Mouse (Mus musculus): Measurements from ENCODE around the gene Lbp. TPM values are rescaled to one million over a fixed set of nuclear protein-coding genes. Genes with fewer than 3 reads are reported as not detected.

Lbp gene
- polyA plus RNA-seq, 1 experiment from 2014 or later, result 4.0 TPM

DNA sequence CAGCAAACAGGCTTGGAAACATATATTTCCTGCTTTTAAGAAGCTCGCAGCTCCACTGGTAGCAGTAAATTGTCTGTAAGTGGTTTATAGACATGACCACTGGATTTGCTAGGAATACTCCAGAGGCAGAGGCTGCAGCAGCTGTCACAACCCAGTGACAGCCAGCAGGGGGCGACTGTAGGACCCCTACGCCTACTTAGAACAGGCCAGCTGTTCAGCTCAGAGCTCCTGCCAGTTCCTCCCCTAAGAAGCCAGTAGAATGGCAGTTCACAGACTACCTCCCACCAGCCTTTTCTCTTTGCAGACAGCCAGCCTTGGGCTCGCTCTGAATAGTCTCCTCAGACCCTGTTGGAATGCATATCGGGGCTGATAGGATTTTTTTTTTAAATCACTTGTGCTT, 10.7 kb downstream of the Lbp start:
- no peaks in the 10 kb centered on the region for H3K9me3 ChIP-seq (ENCODE audit: control insufficient read depth, low read length)
- WGBS, result 17% methylated on average over 5 of the region's 5 CpGs
- no peak overlapping the region for H3K4me3 ChIP-seq (ENCODE audit: low read depth, low read length)
- no peaks in the 10 kb centered on the region for H3K36me3 ChIP-seq (ENCODE audit: control insufficient read depth, insufficient read depth, low read length)
- no peaks in the 10 kb centered on the region for H3K4me1 ChIP-seq (ENCODE audit: control insufficient read depth, insufficient read depth, low read length)
- H3K27me3 ChIP-seq (ENCODE audit: control insufficient read depth, insufficient read depth, low read length), result no peaks in the 10 kb centered on the region
- DNase-seq (ENCODE audit: low spot score) (peak; percentile 81), ATAC-seq (ENCODE audit: insufficient number of reproducible peaks, low FRiP score, low TSS enrichment, low read depth) (no peak)
- H3K4me2 ChIP-seq (ENCODE audit: low read depth, severe bottlenecking), result no peak overlapping the region
- no peak overlapping the region for H3K27ac ChIP-seq (replicated peaks; ENCODE audit: low read depth, low read length)
- no peak overlapping the region for H3K9ac ChIP-seq (ENCODE audit: low read length)

DNA sequence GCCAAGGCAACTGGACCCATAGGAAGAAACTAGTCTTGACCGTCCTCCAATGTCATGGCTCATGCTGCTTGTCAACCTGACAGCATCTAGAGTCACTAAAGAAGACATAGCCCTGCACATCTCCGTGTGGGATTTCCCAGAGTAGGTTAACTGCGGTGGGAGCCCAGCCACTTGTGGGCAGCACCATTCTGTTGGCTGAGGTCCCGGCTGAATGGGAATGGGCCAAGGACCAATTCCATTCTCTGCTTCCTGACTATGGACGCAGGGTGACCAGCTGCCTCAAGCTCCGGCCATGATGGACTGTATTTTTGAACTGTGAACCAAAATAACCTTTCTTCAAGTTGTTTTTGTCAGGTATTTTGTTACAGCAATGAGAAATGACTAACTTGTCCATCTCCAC, 15.3 kb downstream of the Lbp start:
- no peak overlapping the region for H3K9ac ChIP-seq (ENCODE audit: low read length)
- H3K27me3 ChIP-seq (ENCODE audit: control insufficient read depth, insufficient read depth, low read length), result no peaks in the 10 kb centered on the region
- H3K4me3 ChIP-seq (ENCODE audit: low read depth, low read length), result no peak overlapping the region
- H3K36me3 ChIP-seq (ENCODE audit: control insufficient read depth, insufficient read depth, low read length), result no peaks in the 10 kb centered on the region
- 90% methylated on average over 6 of the region's 6 CpGs for WGBS
- H3K4me1 ChIP-seq (ENCODE audit: control insufficient read depth, insufficient read depth, low read length), result no peaks in the 10 kb centered on the region
- no peaks in the 10 kb centered on the region for H3K9me3 ChIP-seq (ENCODE audit: control insufficient read depth, low read length)
- ATAC-seq (ENCODE audit: insufficient number of reproducible peaks, low FRiP score, low TSS enrichment, low read depth) (no peak), DNase-seq (ENCODE audit: low spot score) (no peak)
- no peak overlapping the region for H3K4me2 ChIP-seq (ENCODE audit: low read depth, severe bottlenecking)
- H3K27ac ChIP-seq (replicated peaks; ENCODE audit: low read depth, low read length), result no peak overlapping the region

DNA sequence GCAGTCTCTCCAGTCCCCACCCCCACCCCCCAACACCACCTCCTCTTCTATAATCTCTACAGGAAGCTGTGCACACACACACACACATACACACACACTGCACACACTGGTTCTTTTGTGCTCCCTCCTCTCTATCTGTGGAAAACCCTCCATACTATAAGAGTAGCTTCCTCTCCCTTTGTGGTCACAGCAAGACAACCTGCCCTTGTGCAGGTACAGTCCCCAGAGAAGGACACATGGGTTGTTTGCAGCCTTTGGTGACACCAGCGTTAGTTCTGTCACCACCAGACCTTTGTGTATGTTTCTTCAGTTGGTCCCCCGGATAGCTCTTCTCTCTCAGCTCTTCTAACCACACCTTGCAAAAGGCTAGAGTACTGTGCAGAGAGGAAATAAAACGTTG, 16.6 kb downstream of the Lbp start:
- Histone ChIP-seq H3K9ac (ENCODE audit: low read length) (no peak overlapping the region), H3K27me3 (ENCODE audit: control insufficient read depth, insufficient read depth, low read length) (no peaks in the 10 kb centered on the region), H3K36me3 (ENCODE audit: control insufficient read depth, insufficient read depth, low read length) (no peaks in the 10 kb centered on the region), H3K4me1 (ENCODE audit: control insufficient read depth, insufficient read depth, low read length) (no peaks in the 10 kb centered on the region), H3K27ac (replicated peaks; ENCODE audit: low read depth, low read length) (no peak overlapping the region), H3K9me3 (ENCODE audit: control insufficient read depth, low read length) (no peaks in the 10 kb centered on the region), H3K4me2 (ENCODE audit: low read depth, severe bottlenecking) (no peak overlapping the region), H3K4me3 (ENCODE audit: low read depth, low read length) (no peak overlapping the region)
- ATAC-seq (ENCODE audit: insufficient number of reproducible peaks, low FRiP score, low TSS enrichment, low read depth) (no peak), DNase-seq (ENCODE audit: low spot score) (no peak)
- 77% methylated on average over 3 of the region's 3 CpGs for WGBS

DNA sequence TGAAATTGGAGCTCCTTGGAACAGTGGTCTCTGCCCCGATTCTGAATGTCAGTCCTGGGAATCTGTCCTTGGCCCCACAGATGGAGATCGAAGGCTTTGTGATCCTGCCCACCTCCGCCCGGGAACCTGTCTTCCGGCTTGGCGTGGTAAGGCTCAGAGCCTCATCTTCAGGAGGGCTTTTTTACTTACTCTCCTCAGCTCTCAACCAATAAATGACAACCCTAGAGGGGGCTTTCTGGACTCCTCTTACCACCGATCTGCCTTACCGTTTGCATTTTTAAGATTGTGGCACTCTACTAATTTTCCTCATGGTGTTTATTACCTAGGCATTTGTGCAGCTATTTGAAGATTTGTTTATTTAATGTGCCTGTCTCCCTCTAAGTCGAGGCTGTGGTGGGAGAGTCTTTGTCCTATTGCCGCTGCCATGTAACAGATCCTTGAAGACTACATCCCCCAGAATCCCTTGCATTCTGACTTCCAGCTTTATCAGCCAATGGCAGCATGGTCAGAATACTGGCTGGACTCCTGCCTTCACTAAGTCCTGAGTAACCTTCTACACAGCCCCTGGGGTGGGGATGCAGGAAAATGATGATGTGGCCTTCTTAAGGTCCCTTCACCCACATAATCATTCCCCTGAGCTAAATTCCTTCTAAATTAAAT, 18.4 kb downstream of the Lbp start:
- no peaks in the 10 kb centered on the region for H3K36me3 ChIP-seq (ENCODE audit: control insufficient read depth, insufficient read depth, low read length)
- ATAC-seq (ENCODE audit: insufficient number of reproducible peaks, low FRiP score, low TSS enrichment, low read depth) (0 out of 2 replicates have a peak, but pooled peaks have one; percentile 39), DNase-seq (ENCODE audit: low spot score) (peak; percentile 40)

DNA sequence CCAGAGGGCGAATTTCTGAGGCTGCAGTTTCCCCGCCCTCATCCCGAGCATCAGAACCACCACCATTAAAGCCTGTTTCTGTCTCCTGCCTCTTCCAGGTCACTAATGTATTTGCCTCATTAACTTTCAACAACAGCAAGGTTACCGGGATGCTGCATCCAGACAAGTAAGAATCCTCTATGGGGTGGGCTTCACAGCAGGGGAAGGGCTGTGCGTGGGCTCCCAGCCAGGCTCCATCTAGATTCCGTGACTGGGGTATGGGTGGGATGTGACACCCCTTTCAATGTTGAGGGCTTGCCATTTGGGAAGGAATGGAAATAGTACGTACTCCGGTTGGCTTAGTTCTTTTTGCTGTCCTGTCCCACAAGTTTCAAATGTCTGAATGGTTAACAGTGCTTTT, 19.3 kb downstream of the Lbp start:
- Histone ChIP-seq H3K36me3 (ENCODE audit: control insufficient read depth, insufficient read depth, low read length) (no peaks in the 10 kb centered on the region), H3K4me3 (ENCODE audit: low read depth, low read length) (no peak overlapping the region), H3K9me3 (ENCODE audit: control insufficient read depth, low read length) (no peaks in the 10 kb centered on the region), H3K27me3 (ENCODE audit: control insufficient read depth, insufficient read depth, low read length) (no peaks in the 10 kb centered on the region), H3K4me2 (ENCODE audit: low read depth, severe bottlenecking) (no peak overlapping the region), H3K27ac (replicated peaks; ENCODE audit: low read depth, low read length) (no peak overlapping the region), H3K4me1 (ENCODE audit: control insufficient read depth, insufficient read depth, low read length) (no peaks in the 10 kb centered on the region), H3K9ac (ENCODE audit: low read length) (no peak overlapping the region)
- ATAC-seq (ENCODE audit: insufficient number of reproducible peaks, low FRiP score, low TSS enrichment, low read depth), result no peak
- 81% methylated on average over 8 of the region's 8 CpGs for WGBS
- no peak for DNase-seq (ENCODE audit: low spot score)

More for the DNA sequence above, 18.4 kb downstream of the Lbp start:
- H3K27me3 ChIP-seq (ENCODE audit: control insufficient read depth, insufficient read depth, low read length), result no peaks in the 10 kb centered on the region
- H3K27ac ChIP-seq (replicated peaks; ENCODE audit: low read depth, low read length), result no peak overlapping the region
- no peak overlapping the region for H3K9ac ChIP-seq (ENCODE audit: low read length)
- no peaks in the 10 kb centered on the region for H3K4me1 ChIP-seq (ENCODE audit: control insufficient read depth, insufficient read depth, low read length)
- H3K4me3 ChIP-seq (ENCODE audit: low read depth, low read length), result no peak overlapping the region
- WGBS, result 56% methylated on average over 10 of the region's 10 CpGs
- no peaks in the 10 kb centered on the region for H3K9me3 ChIP-seq (ENCODE audit: control insufficient read depth, low read length)
- no peak overlapping the region for H3K4me2 ChIP-seq (ENCODE audit: low read depth, severe bottlenecking)

DNA sequence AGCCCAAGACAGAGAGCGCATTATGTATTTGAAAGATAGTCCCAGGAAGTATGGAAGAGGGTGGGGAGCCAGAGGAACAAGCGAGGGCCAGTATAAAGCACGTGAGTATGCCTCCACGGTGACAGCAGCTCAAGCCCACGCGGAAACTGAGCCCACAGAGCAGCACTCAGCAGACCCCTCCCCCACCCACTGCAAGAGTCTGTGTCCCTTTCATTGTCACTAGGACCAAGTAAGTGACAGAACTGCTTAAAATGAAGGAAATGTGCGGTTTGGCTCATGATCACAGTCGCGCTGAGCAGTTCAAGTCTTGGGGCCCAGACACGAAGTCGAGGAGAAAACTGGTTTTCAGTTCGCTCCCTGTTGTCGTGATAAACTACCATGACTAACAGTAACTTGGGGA, 28.1 kb downstream of the Lbp start:
- WGBS, result 90% methylated on average over 13 of the region's 13 CpGs
- no peak overlapping the region for H3K9ac ChIP-seq (ENCODE audit: low read length)
- DNase-seq (ENCODE audit: low spot score) (no peak), ATAC-seq (ENCODE audit: insufficient number of reproducible peaks, low FRiP score, low TSS enrichment, low read depth) (no peak)
- H3K4me3 ChIP-seq (ENCODE audit: low read depth, low read length), result no peak overlapping the region
- no peaks in the 10 kb centered on the region for H3K27me3 ChIP-seq (ENCODE audit: control insufficient read depth, insufficient read depth, low read length)
- H3K36me3 ChIP-seq (ENCODE audit: control insufficient read depth, insufficient read depth, low read length), result no peaks in the 10 kb centered on the region
- no peak overlapping the region for H3K4me2 ChIP-seq (ENCODE audit: low read depth, severe bottlenecking)
- H3K27ac ChIP-seq (replicated peaks; ENCODE audit: low read depth, low read length), result no peak overlapping the region
- H3K4me1 ChIP-seq (ENCODE audit: control insufficient read depth, insufficient read depth, low read length), result no peaks in the 10 kb centered on the region; the same call in 1 of the 2 replicates
- H3K9me3 ChIP-seq (ENCODE audit: control insufficient read depth, low read length), result no peaks in the 10 kb centered on the region

DNA sequence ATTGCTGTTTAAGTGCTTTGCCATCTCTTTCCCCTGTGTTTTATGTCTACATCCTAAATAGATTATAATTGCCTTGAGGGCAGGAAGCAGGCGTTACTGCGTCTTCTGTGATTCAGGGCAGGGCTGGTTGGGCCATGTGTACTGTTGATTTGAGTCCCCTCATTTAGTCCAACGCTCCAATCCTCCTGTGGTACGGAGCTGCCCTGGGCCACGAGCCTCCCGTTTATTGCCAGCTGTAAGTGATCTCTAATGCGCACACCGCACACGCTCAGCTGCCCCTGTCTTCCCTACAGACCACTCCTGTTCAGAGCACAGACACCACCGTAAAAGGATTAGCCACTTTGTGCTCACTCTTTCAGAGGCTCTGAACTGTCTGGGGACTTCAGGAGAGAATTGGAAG, 31.4 kb downstream of the Lbp start:
- Histone ChIP-seq H3K36me3 (ENCODE audit: control insufficient read depth, insufficient read depth, low read length) (no peaks in the 10 kb centered on the region), H3K9ac (ENCODE audit: low read length) (no peak overlapping the region), H3K4me3 (ENCODE audit: low read depth, low read length) (no peak overlapping the region), H3K27me3 (ENCODE audit: control insufficient read depth, insufficient read depth, low read length) (no peaks in the 10 kb centered on the region), H3K4me1 (ENCODE audit: control insufficient read depth, insufficient read depth, low read length) (no peaks in the 10 kb centered on the region; the same call in 1 of the 2 replicates), H3K27ac (replicated peaks; ENCODE audit: low read depth, low read length) (no peak overlapping the region), H3K4me2 (ENCODE audit: low read depth, severe bottlenecking) (no peak overlapping the region), H3K9me3 (ENCODE audit: control insufficient read depth, low read length) (no peaks in the 10 kb centered on the region)
- DNase-seq (ENCODE audit: low spot score) (no peak), ATAC-seq (ENCODE audit: insufficient number of reproducible peaks, low FRiP score, low TSS enrichment, low read depth) (no peak)
- 29% methylated on average over 10 of the region's 10 CpGs for WGBS

DNA sequence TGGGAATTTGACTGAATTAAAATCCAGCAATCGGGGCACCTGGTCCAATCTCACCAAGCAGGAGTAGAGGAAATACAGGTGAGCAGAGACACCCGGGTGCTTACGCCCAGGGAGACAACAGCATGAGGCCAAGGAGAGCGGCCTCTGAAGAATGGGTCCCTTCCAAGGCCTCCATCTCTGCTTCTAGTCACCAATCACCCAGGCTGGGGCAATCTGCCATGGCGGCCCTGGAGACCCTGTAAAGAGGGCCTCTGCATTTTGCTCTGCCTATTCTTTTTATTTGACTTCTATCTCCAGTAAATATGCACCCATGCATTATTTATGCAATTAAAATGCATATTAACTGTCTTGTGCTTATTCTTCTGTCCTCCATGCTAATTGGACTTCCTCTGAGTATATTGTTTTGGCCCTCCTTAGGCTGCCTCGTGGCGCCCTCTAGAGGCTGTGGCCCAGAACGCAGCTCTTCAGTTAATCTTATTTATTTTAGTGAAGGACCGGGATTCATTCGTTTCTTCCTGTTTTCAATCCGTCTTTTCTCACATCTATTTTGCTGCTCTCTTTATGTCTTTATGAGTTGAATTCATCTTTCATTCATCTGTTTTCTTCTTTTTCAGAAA, 33.8 kb downstream of the Lbp start:
- H3K9me3 ChIP-seq (ENCODE audit: control insufficient read depth, low read length), result no peaks in the 10 kb centered on the region
- DNase-seq (ENCODE audit: low spot score) (peak; percentile 79), ATAC-seq (ENCODE audit: insufficient number of reproducible peaks, low FRiP score, low TSS enrichment, low read depth) (no peak)
- no peak overlapping the region for H3K9ac ChIP-seq (ENCODE audit: low read length)
- 38% methylated on average over 11 of the region's 11 CpGs for WGBS
- H3K4me3 ChIP-seq (ENCODE audit: low read depth, low read length), result no peak overlapping the region
- H3K4me2 ChIP-seq (ENCODE audit: low read depth, severe bottlenecking), result no peak overlapping the region
- H3K27ac ChIP-seq (replicated peaks; ENCODE audit: low read depth, low read length), result no peak overlapping the region
- H3K4me1 ChIP-seq (ENCODE audit: control insufficient read depth, insufficient read depth, low read length), result no peaks in the 10 kb centered on the region; the same call in 1 of the 2 replicates
- no peaks in the 10 kb centered on the region for H3K27me3 ChIP-seq (ENCODE audit: control insufficient read depth, insufficient read depth, low read length)
- no peaks in the 10 kb centered on the region for H3K36me3 ChIP-seq (ENCODE audit: control insufficient read depth, insufficient read depth, low read length)
